Mouse (Mus musculus): ENCODE results near the gene Msl1. TPM values are rescaled to one million over a fixed set of nuclear protein-coding genes. Genes with fewer than 3 reads are reported as not detected.

Gene Msl1
- polyA plus RNA-seq, 1 experiment: 24.5 TPM

DNA sequence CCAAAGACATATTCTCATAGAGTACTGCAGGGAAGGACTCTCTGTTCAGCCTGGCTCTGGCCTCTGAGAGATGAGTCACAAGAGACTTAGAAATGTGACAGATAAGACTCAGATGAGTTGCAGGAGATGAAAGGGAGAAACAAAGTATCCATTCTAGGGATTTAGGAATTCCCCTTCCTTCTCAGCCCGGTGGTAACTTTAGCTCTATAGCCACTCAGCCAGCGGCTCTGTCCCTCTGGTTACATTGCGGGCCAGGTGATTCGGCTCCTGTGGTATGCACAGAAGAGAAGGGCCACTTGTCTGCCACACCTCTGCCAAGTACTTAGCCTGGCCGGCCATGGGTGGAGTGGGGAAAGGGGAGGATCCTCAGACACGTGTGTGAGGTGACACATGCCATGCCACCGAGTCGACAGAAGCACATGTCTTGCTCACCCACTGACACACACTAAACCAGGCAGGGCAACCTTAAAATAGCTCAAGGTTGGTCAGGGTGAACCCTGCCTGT, 22.6 kb upstream of the Msl1 start:
- Histone ChIP-seq H3K27ac (ENCODE audit: insufficient read depth, low read depth, low read length) (peak overlapping the region; percentile 97), H3K4me1 (ENCODE audit: control insufficient read depth, insufficient read depth, low read length) (peaks cover 19% of the 10 kb centered on the region), H3K36me3 (ENCODE audit: control insufficient read depth, insufficient read depth, low read length) (peaks cover 34% of the 10 kb centered on the region), H3K27me3 (replicated peaks; ENCODE audit: control insufficient read depth, insufficient read depth, low read length) (no peaks in the 10 kb centered on the region), H3K4me3 (ENCODE audit: insufficient read depth, low read depth, low read length) (peak overlapping the region; percentile 42)
- no peak for TF ChIP-seq POLR2A (IDR thresholded peaks at IDR 0.05; ENCODE audit: low read depth, low read length)
- no peak for TF ChIP-seq CTCF (conservative IDR thresholded peaks at IDR 0.05; ENCODE audit: insufficient read depth, insufficient read length, low read depth, low read length)
- DNase-seq: peak; percentile 90
- WGBS: 11% methylated on average over 8 of the region's 8 CpGs

DNA sequence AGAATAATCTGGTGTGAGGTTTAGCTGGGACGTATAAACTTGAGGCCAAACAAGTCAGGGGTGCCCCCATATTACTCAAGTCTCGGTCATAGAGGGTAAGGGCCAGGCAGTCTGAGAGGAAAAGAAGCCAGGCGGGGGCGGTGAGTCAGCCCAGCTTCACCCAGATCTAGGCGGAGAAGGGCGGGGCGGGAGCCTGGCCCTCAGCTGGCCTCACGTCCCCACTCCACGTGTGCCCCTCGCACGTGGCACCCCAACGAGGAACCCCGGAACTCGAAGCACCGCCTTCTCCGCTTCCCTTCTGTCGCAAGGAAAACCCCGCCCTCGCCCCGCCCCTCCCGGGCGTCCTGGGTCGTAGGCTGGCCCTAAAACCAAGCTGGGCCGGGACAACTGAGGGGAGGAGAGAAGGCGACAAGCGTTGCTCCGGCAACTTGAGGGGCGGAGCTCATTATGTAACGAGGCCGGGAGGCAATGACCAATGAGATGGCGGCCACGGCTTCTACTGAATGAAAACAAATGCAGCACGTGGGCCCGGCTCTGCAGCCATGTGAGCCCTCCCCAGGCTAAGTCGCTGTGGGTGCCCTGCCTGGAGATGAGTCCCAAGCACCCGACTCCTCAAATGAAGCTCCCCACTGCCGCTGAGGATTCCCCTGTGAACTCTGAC, 21.6 kb upstream of the Msl1 start:
- TF ChIP-seq CTCF (conservative IDR thresholded peaks at IDR 0.05; ENCODE audit: insufficient read depth, insufficient read length, low read depth, low read length): no peak
- TF ChIP-seq POLR2A (IDR thresholded peaks at IDR 0.05; ENCODE audit: low read depth, low read length): peak; percentile 81
- WGBS: under 1% methylated on average over 37 of the region's 37 CpGs
- peaks cover 19% of the 10 kb centered on the region for H3K4me1 ChIP-seq (ENCODE audit: control insufficient read depth, insufficient read depth, low read length)
- H3K36me3 ChIP-seq (ENCODE audit: control insufficient read depth, insufficient read depth, low read length): peaks cover 27% of the 10 kb centered on the region
- H3K27ac ChIP-seq (ENCODE audit: insufficient read depth, low read depth, low read length): peak overlapping the region; percentile 97
- peak overlapping the region; percentile 79 for H3K4me3 ChIP-seq (ENCODE audit: insufficient read depth, low read depth, low read length)
- no peaks in the 10 kb centered on the region for H3K27me3 ChIP-seq (replicated peaks; ENCODE audit: control insufficient read depth, insufficient read depth, low read length)
- DNase-seq: peak; percentile 100

DNA sequence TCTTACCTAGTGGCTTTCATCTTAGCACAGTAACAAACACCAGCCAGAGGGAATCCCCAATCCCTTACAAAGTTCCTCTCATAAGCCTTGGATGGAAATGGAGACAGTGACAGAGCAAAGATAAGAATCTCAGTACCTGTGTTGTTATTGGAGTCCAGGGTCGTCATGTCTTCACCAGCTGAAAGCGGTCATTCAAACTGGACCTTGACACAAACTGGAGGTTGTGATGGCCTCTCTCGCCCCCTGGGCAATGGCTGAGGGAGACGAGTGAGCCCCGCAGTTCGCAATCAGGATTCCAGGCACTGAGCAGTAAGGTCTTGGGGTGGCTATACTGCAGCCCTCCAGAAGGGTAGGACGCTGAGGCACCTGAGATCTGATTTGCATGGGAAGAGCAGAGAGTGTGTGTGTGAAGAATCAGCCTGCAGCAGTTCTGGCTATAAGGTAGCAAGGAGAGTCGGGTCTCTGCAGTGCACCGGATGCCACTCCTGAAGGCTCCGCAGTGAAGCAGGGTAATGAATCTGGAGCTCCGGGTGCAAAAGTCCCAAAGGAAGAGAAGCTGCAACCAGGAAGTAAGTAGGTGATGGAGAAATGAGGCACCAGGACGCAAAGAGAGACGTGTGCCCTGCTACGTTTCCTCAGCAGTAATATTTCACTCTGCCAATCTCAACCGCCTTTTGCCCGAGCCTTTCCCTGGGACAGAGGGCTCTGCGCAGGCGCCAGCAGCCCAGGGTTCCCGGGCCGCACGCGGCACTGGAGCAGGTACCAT, 20.6 kb upstream of the Msl1 start, which contains the start of gene Nr1d1:
Nr1d1 (minus strand) TSS at position 752 of the 766 bp plus-strand sequence.
- WGBS: under 1% methylated on average over 22 of the region's 22 CpGs
- peaks cover 22% of the 10 kb centered on the region for H3K36me3 ChIP-seq (ENCODE audit: control insufficient read depth, insufficient read depth, low read length)
- H3K4me3 ChIP-seq (ENCODE audit: insufficient read depth, low read depth, low read length): peak within 1 kb of the TSS; percentile 79
- no peak for DNase-seq
- no peaks in the 10 kb centered on the region for H3K27me3 ChIP-seq (replicated peaks; ENCODE audit: control insufficient read depth, insufficient read depth, low read length)
- H3K27ac ChIP-seq (ENCODE audit: insufficient read depth, low read depth, low read length): peak within 1 kb of the TSS; percentile 95
- peaks cover 17% of the 10 kb centered on the region for H3K4me1 ChIP-seq (ENCODE audit: control insufficient read depth, insufficient read depth, low read length)
- TF ChIP-seq CTCF (conservative IDR thresholded peaks at IDR 0.05; ENCODE audit: insufficient read depth, insufficient read length, low read depth, low read length) (no peak), POLR2A (IDR thresholded peaks at IDR 0.05; ENCODE audit: low read depth, low read length) (peak; percentile 97)

DNA sequence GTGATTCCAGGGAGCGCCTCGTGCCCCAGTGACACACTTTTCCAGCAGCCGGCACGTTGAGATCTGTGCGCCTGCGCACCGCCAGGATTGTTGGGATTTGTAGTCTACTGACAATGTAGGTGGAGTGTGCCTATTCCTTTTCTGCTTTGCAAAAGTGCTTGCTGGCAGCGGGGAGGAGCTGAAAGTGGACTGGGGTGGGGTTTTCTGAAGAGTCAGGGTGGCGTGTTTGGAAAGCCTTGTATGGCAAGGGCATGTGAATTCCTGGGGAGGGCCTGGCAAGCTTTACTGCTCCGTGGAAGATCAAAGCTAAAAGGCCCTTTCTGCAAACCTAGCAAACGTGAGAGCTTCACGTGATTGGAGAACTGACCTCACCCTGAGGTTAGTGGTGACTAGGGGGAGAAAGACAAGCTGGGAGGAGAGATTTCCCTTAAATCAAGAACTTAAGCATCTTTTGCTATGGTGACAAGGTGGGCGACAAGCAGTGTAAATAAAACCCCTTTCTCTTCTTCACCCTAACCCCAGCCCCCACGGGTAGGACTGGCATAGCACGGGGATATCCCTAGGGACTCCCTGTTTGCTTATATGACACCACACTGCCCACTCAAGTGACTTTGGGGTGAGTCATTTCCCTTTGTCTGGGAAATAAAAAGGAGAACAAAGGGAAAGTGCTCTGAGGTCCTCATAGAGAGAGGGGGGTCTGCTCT, 19.8 kb upstream of the Msl1 start:
- Histone ChIP-seq H3K27ac (ENCODE audit: insufficient read depth, low read depth, low read length) (peak overlapping the region; percentile 95), H3K4me1 (ENCODE audit: control insufficient read depth, insufficient read depth, low read length) (peaks cover 17% of the 10 kb centered on the region), H3K4me3 (ENCODE audit: insufficient read depth, low read depth, low read length) (peak overlapping the region; percentile 20), H3K27me3 (replicated peaks; ENCODE audit: control insufficient read depth, insufficient read depth, low read length) (no peaks in the 10 kb centered on the region), H3K36me3 (ENCODE audit: control insufficient read depth, insufficient read depth, low read length) (peaks cover 14% of the 10 kb centered on the region)
- peak; percentile 100 for DNase-seq
- under 1% methylated on average over 15 of the region's 15 CpGs for WGBS
- TF ChIP-seq CTCF (conservative IDR thresholded peaks at IDR 0.05; ENCODE audit: insufficient read depth, insufficient read length, low read depth, low read length) (no peak), POLR2A (IDR thresholded peaks at IDR 0.05; ENCODE audit: low read depth, low read length) (no peak)

DNA sequence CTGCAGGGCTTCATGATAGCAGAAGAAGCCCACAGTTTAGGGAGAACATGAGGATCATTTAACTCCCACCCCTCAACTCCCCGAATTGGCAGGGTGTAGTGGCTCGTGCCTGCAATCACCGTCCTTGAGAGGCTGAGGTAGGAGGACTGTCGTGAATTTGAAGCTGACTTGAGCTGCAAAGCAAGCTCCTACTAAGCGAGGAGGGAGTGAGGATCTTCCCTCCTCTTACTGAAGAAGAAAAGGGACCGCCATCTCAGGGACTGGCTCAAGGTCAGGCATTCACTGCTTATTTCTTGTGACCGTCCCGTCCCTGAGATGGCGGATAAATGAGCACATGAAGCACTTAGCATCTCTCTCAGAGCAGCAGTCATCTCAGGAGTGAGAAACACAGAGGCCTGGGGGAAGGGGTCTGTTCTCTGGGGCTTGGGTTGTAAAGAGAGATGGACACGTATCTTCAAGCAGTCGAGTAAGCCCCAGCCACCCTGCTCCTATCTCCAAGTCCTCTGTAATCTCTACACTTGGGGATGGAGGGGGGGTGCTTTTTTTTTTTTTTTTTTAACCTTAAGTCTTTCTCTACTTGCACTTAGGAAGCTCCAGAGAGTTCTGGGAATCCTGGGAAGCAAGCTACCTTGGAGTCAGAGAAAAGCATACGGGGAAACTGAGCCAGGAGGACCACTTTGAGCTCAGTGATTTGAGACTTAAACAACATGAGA, 19.1 kb upstream of the Msl1 start:
- DNase-seq: no peak
- Histone ChIP-seq H3K4me3 (ENCODE audit: insufficient read depth, low read depth, low read length) (peak overlapping the region; percentile 5; the same call in 1 of the 2 replicates), H3K27ac (ENCODE audit: insufficient read depth, low read depth, low read length) (peak overlapping the region; percentile 95), H3K27me3 (replicated peaks; ENCODE audit: control insufficient read depth, insufficient read depth, low read length) (no peaks in the 10 kb centered on the region), H3K36me3 (ENCODE audit: control insufficient read depth, insufficient read depth, low read length) (peaks cover 7% of the 10 kb centered on the region; the same call in 1 of the 2 replicates), H3K4me1 (ENCODE audit: control insufficient read depth, insufficient read depth, low read length) (peaks cover 17% of the 10 kb centered on the region)
- WGBS: 25% methylated on average over 12 of the region's 12 CpGs
- TF ChIP-seq CTCF (conservative IDR thresholded peaks at IDR 0.05; ENCODE audit: insufficient read depth, insufficient read length, low read depth, low read length) (no peak), POLR2A (IDR thresholded peaks at IDR 0.05; ENCODE audit: low read depth, low read length) (no peak)

DNA sequence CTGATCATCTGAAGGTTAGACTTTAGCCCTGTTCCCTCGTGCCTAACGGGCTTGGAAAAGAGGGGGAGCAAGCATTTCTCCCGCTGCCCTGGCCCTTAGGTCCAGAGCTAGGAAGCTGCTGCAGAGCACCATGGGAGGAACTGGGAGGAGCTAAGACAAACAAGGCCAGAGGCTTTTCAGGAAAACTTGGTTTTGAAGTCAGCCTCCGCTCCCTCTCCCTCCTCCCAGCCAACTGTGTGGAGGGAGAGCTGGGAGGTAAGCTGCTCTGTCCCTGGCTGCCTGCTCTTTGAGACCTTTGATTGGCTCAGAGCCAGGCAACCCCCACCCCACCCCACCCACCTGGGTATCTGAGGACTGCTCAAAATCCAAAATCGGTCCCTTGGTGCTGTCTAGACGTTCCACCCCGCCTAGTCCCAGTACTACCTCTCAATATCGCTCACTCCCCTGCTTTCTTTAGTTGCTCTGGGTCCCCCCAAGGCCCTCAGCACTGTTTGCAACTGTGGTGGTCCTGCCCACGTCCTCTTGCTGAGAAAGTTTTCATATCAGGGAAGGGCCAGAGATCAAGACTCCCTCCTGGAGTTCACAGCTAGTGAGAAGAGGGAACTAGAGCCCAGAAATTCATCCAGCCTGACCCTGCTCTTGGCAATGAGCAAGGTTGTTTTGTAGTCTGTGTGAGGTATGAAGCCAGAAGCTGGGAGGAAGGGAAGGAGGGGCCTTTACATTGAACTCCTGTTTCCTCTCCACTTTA, 18.3 kb upstream of the Msl1 start:
- H3K4me1 ChIP-seq (ENCODE audit: control insufficient read depth, insufficient read depth, low read length): peaks cover 20% of the 10 kb centered on the region

More for the DNA sequence above, 18.3 kb upstream of the Msl1 start:
- WGBS: 7% methylated on average over 9 of the region's 9 CpGs
- Histone ChIP-seq H3K27ac (ENCODE audit: insufficient read depth, low read depth, low read length) (peak overlapping the region; percentile 95), H3K27me3 (replicated peaks; ENCODE audit: control insufficient read depth, insufficient read depth, low read length) (no peaks in the 10 kb centered on the region), H3K36me3 (ENCODE audit: control insufficient read depth, insufficient read depth, low read length) (no peaks in the 10 kb centered on the region; the same call in 1 of the 2 replicates), H3K4me3 (ENCODE audit: insufficient read depth, low read depth, low read length) (no peak overlapping the region)
- no peak for TF ChIP-seq CTCF (conservative IDR thresholded peaks at IDR 0.05; ENCODE audit: insufficient read depth, insufficient read length, low read depth, low read length)
- TF ChIP-seq POLR2A (IDR thresholded peaks at IDR 0.05; ENCODE audit: low read depth, low read length): peak; percentile 77
- peak; percentile 94 for DNase-seq

All from kidney, adult 2 months (tissue).